Mouse (Mus musculus): Measurements from ENCODE around the gene Tcea2. TPM values are rescaled to one million over a fixed set of nuclear protein-coding genes. Genes with fewer than 3 reads are reported as not detected.

Gene Tcea2
- polyA plus RNA-seq, 1 experiment from 2014 or later: 21.8 TPM

DNA sequence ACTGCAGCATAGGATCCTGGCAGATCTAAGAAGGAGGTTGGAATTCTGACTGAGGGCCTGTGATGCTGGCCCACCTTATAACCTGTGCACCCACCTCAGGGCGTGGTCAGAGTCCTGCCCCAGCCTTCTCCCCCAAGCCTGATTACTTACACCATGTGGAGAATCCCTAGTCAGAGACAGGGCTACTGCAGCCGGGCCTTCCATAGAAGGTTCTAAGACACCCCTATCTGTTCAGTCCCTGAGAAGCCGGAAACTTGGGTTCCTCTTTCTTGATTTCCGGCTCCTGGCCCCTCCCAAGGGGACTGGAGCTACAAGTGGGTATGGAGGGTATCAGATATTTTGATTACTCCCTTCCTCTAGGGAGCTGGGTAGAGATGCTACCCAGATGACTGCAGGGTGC, 11.5 kb downstream of the Tcea2 start:
- ATAC-seq (ENCODE audit: insufficient number of reproducible peaks, insufficient read depth, low FRiP score, low read depth): no peak
- Histone ChIP-seq H3K4me1 (ENCODE audit: control insufficient read depth in 2 of 2, insufficient read depth in 2 of 2, low read length in 2 of 2) (peaks cover 4 to 8% of the 10 kb centered on the region in 2 experiments; a peak in 3 of 4 replicates), H3K27me3 (ENCODE audit: control insufficient read depth, insufficient read depth, low read length) (no peaks in the 10 kb centered on the region), H3K9me3 (ENCODE audit: control insufficient read depth, low read length) (no peaks in the 10 kb centered on the region), H3K4me3 (ENCODE audit: control insufficient read depth in 1 of 2, insufficient read depth in 1 of 2, low read depth in 1 of 2, low read length in 2 of 2) (no peak overlapping the region), H3K9ac (ENCODE audit: low read length) (no peak overlapping the region), H3K4me2 (ENCODE audit: low read length) (no peak overlapping the region), H3K36me3 (ENCODE audit: control insufficient read depth, insufficient read depth, low read length) (peaks cover 31% of the 10 kb centered on the region), H3K27ac (replicated peaks in 1 of 2; ENCODE audit: control insufficient read depth in 1 of 2, insufficient read depth in 1 of 2, low read depth in 2 of 2, low read length in 2 of 2) (no peak overlapping the region)
- WGBS: 91% methylated on average over 4 of the region's 4 CpGs

DNA sequence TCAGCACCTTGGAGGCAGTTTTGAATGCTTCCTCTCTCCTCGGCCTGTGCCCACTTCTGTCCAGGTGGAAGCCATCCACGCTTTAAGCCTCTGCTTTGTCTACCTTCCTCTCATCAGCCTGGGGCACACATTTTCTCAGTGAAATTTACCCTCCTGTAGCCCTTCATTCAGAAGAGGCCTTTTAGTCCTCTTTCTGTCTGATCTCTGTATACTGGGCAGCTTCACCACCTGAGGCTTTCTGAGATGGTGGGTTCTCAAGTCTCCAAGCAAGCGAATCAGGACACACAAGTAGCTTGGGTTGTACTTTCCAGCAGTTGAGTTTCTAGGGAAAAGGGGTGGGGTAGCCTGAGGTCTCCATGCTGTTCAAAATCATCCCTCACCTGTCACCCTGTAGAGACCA, 12.2 kb downstream of the Tcea2 start:
- no peak overlapping the region; the same call in 1 of the 2 replicates for H3K9ac ChIP-seq (ENCODE audit: low read length)
- H3K4me1 ChIP-seq (ENCODE audit: control insufficient read depth in 2 of 2, insufficient read depth in 2 of 2, low read length in 2 of 2): peaks cover 4 to 8% of the 10 kb centered on the region in 2 experiments; a peak in 3 of 4 replicates
- no peak for ATAC-seq (ENCODE audit: insufficient number of reproducible peaks, insufficient read depth, low FRiP score, low read depth)
- H3K4me3 ChIP-seq (ENCODE audit: control insufficient read depth in 1 of 2, insufficient read depth in 1 of 2, low read depth in 1 of 2, low read length in 2 of 2): no peak overlapping the region
- no peaks in the 10 kb centered on the region for H3K9me3 ChIP-seq (ENCODE audit: control insufficient read depth, low read length)
- no peaks in the 10 kb centered on the region for H3K27me3 ChIP-seq (ENCODE audit: control insufficient read depth, insufficient read depth, low read length)
- H3K27ac ChIP-seq (replicated peaks in 1 of 2; ENCODE audit: control insufficient read depth in 1 of 2, insufficient read depth in 1 of 2, low read depth in 2 of 2, low read length in 2 of 2): no peak overlapping the region
- H3K4me2 ChIP-seq (ENCODE audit: low read length): peak overlapping the region; percentile 91; the same call in 1 of the 2 replicates
- 91% methylated on average over 3 of the region's 3 CpGs for WGBS
- H3K36me3 ChIP-seq (ENCODE audit: control insufficient read depth, insufficient read depth, low read length): peaks cover 24% of the 10 kb centered on the region

GRCm38 (mm10) chr2:181693339-181694280, 13.5 kb downstream of the Tcea2 start, which contains the start of gene Rgs19:
Gene Rgs19 (minus strand): TSS chr2:181693977.
- no peaks in the 10 kb centered on the region for H3K27me3 ChIP-seq (ENCODE audit: control insufficient read depth, insufficient read depth, low read length)
- H3K9me3 ChIP-seq (ENCODE audit: control insufficient read depth, low read length): no peaks in the 10 kb centered on the region
- H3K4me2 ChIP-seq (ENCODE audit: low read length): peak within 1 kb of the TSS; percentile 91
- peak; percentile 83 for ATAC-seq (ENCODE audit: insufficient number of reproducible peaks, insufficient read depth, low FRiP score, low read depth)
- H3K9ac ChIP-seq (ENCODE audit: low read length): peak within 1 kb of the TSS; percentile 81
- peaks cover 12% of the 10 kb centered on the region for H3K36me3 ChIP-seq (ENCODE audit: control insufficient read depth, insufficient read depth, low read length)
- under 1% methylated on average over 75 of the region's 75 CpGs for WGBS
- peak within 1 kb of the TSS; percentile 65 to 82 for H3K4me3 ChIP-seq (ENCODE audit: control insufficient read depth in 1 of 2, insufficient read depth in 1 of 2, low read depth in 1 of 2, low read length in 2 of 2)
- peak within 1 kb of the TSS; percentile 1 to 42; a peak in 3 of 4 replicates for H3K27ac ChIP-seq (replicated peaks in 1 of 2; ENCODE audit: control insufficient read depth in 1 of 2, insufficient read depth in 1 of 2, low read depth in 2 of 2, low read length in 2 of 2)
- H3K4me1 ChIP-seq (ENCODE audit: control insufficient read depth in 2 of 2, insufficient read depth in 2 of 2, low read length in 2 of 2): peaks cover 4 to 8% of the 10 kb centered on the region in 2 experiments; a peak in 3 of 4 replicates

- Histone ChIP-seq H3K27ac (replicated peaks in 1 of 2; ENCODE audit: control insufficient read depth in 1 of 2, insufficient read depth in 1 of 2, low read depth in 2 of 2, low read length in 2 of 2) (no peak overlapping the region), H3K9me3 (ENCODE audit: control insufficient read depth, low read length) (no peaks in the 10 kb centered on the region), H3K27me3 (ENCODE audit: control insufficient read depth, insufficient read depth, low read length) (no peaks in the 10 kb centered on the region), H3K4me2 (ENCODE audit: low read length) (peak overlapping the region; percentile 91), H3K36me3 (ENCODE audit: control insufficient read depth, insufficient read depth, low read length) (peaks cover 3% of the 10 kb centered on the region), H3K4me1 (ENCODE audit: control insufficient read depth in 2 of 2, insufficient read depth in 2 of 2, low read length in 2 of 2) (peaks cover 4 to 8% of the 10 kb centered on the region in 2 experiments; a peak in 3 of 4 replicates), H3K4me3 (ENCODE audit: control insufficient read depth in 1 of 2, insufficient read depth in 1 of 2, low read depth in 1 of 2, low read length in 2 of 2) (no peak overlapping the region), H3K9ac (ENCODE audit: low read length) (no peak overlapping the region)
- WGBS: 90% methylated on average over 3 of the region's 3 CpGs
- no peak for ATAC-seq (ENCODE audit: insufficient number of reproducible peaks, insufficient read depth, low FRiP score, low read depth)
Measured at GRCm38 (mm10) chr2:181694581-181694980, 14.5 kb downstream of the Tcea2 start.

- Histone ChIP-seq H3K9me3 (ENCODE audit: control insufficient read depth, low read length) (no peaks in the 10 kb centered on the region), H3K36me3 (ENCODE audit: control insufficient read depth, insufficient read depth, low read length) (no peaks in the 10 kb centered on the region; the same call in 1 of the 2 replicates), H3K4me1 (ENCODE audit: control insufficient read depth in 2 of 2, insufficient read depth in 2 of 2, low read length in 2 of 2) (peaks cover 4 to 8% of the 10 kb centered on the region in 2 experiments; a peak in 3 of 4 replicates), H3K27me3 (ENCODE audit: control insufficient read depth, insufficient read depth, low read length) (no peaks in the 10 kb centered on the region), H3K4me2 (ENCODE audit: low read length) (no peak overlapping the region), H3K4me3 (ENCODE audit: control insufficient read depth in 1 of 2, insufficient read depth in 1 of 2, low read depth in 1 of 2, low read length in 2 of 2) (no peak overlapping the region), H3K9ac (ENCODE audit: low read length) (no peak overlapping the region), H3K27ac (replicated peaks in 1 of 2; ENCODE audit: control insufficient read depth in 1 of 2, insufficient read depth in 1 of 2, low read depth in 2 of 2, low read length in 2 of 2) (no peak overlapping the region)
- ATAC-seq (ENCODE audit: insufficient number of reproducible peaks, insufficient read depth, low FRiP score, low read depth): no peak
- WGBS: 63% methylated on average over 1 of the region's 1 CpGs
Measured at GRCm38 (mm10) chr2:181695776-181696175, 15.7 kb downstream of the Tcea2 start.

DNA sequence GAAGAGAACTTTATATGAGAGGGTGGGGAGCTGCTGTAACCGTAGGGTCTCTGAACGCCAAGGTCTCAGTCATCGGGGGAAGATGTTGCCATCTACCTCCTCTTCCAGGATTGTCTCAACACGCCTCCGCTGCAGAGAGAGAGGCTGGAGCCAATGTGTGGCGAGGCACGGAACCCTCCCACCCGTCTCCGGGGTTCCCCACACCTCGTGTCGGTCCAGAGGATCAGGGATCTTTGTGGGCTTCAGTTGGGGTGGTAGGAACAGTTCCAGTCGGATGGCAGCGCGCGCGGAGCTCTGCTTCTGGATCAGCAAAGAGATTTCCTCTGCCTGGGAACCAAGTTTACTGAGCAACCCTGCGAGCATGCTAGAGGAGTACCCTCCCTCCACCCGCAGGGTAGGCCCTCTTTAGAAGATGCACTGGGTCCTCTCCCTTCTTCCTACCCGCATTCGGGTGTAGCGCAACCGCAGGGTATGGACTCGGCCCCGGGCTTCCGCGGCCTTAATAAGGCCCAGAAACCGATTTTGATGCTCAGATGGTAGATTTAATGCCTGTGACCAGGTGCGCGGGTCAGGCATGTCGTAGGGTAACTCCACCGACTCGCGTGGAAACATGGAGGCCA, 16.8 kb downstream of the Tcea2 start:
- Histone ChIP-seq H3K4me1 (ENCODE audit: control insufficient read depth in 2 of 2, insufficient read depth in 2 of 2, low read length in 2 of 2) (peaks cover 4 to 8% of the 10 kb centered on the region in 2 experiments; a peak in 3 of 4 replicates), H3K27ac (replicated peaks in 1 of 2; ENCODE audit: control insufficient read depth in 1 of 2, insufficient read depth in 1 of 2, low read depth in 2 of 2, low read length in 2 of 2) (no peak overlapping the region), H3K27me3 (ENCODE audit: control insufficient read depth, insufficient read depth, low read length) (no peaks in the 10 kb centered on the region), H3K36me3 (ENCODE audit: control insufficient read depth, insufficient read depth, low read length) (no peaks in the 10 kb centered on the region), H3K4me2 (ENCODE audit: low read length) (no peak overlapping the region), H3K4me3 (ENCODE audit: control insufficient read depth in 1 of 2, insufficient read depth in 1 of 2, low read depth in 1 of 2, low read length in 2 of 2) (no peak overlapping the region), H3K9ac (ENCODE audit: low read length) (no peak overlapping the region), H3K9me3 (ENCODE audit: control insufficient read depth, low read length) (no peaks in the 10 kb centered on the region)
- no peak for ATAC-seq (ENCODE audit: insufficient number of reproducible peaks, insufficient read depth, low FRiP score, low read depth)
- 61% methylated on average over 33 of the region's 33 CpGs for WGBS

GRCm38 (mm10) chr2:181698241-181698640, 18.1 kb downstream of the Tcea2 start, which contains the start of gene Lkaaear1:
Gene Lkaaear1 (minus strand): TSS chr2:181698442.
- H3K9me3 ChIP-seq (ENCODE audit: control insufficient read depth, low read length): no peaks in the 10 kb centered on the region
- WGBS: 45% methylated on average over 5 of the region's 5 CpGs
- no peaks in the 10 kb centered on the region; a peak in 2 of 4 replicates for H3K4me1 ChIP-seq (ENCODE audit: control insufficient read depth in 2 of 2, insufficient read depth in 2 of 2, low read length in 2 of 2)
- no peak within 1 kb of the TSS for H3K9ac ChIP-seq (ENCODE audit: low read length)
- no peak within 1 kb of the TSS for H3K27ac ChIP-seq (replicated peaks in 1 of 2; ENCODE audit: control insufficient read depth in 1 of 2, insufficient read depth in 1 of 2, low read depth in 2 of 2, low read length in 2 of 2)
- no peak for ATAC-seq (ENCODE audit: insufficient number of reproducible peaks, insufficient read depth, low FRiP score, low read depth)
- no peak within 1 kb of the TSS for H3K4me3 ChIP-seq (ENCODE audit: control insufficient read depth in 1 of 2, insufficient read depth in 1 of 2, low read depth in 1 of 2, low read length in 2 of 2)
- H3K27me3 ChIP-seq (ENCODE audit: control insufficient read depth, insufficient read depth, low read length): no peaks in the 10 kb centered on the region
- no peaks in the 10 kb centered on the region for H3K36me3 ChIP-seq (ENCODE audit: control insufficient read depth, insufficient read depth, low read length)
- no peak within 1 kb of the TSS for H3K4me2 ChIP-seq (ENCODE audit: low read length)
